Mouse (Mus musculus) adrenal gland, postnatal 25 days (tissue): ENCODE measurements around the gene Lhfp. TPM values are rescaled to one million over a fixed set of nuclear protein-coding genes. Genes with fewer than 3 reads are reported as not detected.
A peak's percentile ranks its signal among the peaks of the same experiment; 100 is the strongest.
"Not testable (repeated sequence)": the region's sequence is repeated elsewhere in the genome, so short reads cannot be mapped to it uniquely, and the experiment has no call there.

Experiments used
- DNase-seq: peaks from one replicate; pipeline ENCODE4 v3.0.0; 2021; ENCODE audit warnings: mixed read lengths
- total RNA-seq: library from RNA; stranded (reverse); gene quantifications from 2 replicates; pipeline ENCODE4 v1.2.3, GENCODE M21; 2021

Gene Lhfp
- total RNA-seq, 1 experiment from 2014 or later: 20.4 TPM

GRCm38 (mm10) chr3:53089921-53090320 lies 48.6 kb downstream of the Lhfp start:
- DNase-seq: no peak

- DNase-seq: no peak
Observed at GRCm38 (mm10) chr3:53100210-53100609, 58.9 kb downstream of the Lhfp start.

DNA sequence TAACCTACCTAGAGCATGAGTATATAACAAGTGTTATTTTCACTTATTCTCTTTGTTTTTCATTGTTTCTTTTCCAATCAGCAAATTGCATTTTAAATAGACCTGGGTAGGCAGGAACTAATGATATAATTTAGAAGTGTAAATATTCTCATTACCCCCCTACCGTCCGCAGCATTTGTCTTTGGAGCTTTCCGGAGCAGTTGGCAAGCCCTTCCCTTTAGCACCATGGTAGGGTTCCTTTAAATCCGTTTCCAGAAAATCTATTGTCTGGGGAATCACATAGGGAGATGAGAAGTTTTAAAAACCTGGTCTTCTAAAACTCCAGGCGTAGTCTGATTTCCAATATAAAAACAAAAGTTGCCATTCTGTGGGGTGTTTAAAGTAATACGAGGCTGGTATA lies 59.5 kb downstream of the Lhfp start:
- no peak for DNase-seq

DNA sequence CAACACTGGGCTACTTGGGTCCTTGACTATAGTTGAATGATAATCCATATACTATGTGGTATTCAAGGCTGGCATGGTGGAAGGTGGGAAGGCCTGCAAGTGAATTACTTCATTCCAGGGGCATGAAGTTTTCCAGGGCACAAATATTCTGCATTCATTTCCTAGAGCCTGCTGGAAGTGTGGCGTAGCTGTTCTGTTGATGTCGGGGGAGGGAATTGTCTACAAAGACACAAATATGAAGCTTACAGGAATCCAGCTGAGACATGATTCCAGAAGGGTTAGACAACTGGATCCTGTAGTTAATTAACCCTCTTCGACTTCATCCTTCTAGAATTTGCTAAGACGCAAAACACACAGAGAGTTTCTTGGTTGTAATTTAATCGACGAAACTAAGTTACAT lies 60.4 kb downstream of the Lhfp start:
- DNase-seq: no peak

GRCm38 (mm10) chr3:53102131-53102756 lies 60.9 kb downstream of the Lhfp start:
- DNase-seq: no peak

DNA sequence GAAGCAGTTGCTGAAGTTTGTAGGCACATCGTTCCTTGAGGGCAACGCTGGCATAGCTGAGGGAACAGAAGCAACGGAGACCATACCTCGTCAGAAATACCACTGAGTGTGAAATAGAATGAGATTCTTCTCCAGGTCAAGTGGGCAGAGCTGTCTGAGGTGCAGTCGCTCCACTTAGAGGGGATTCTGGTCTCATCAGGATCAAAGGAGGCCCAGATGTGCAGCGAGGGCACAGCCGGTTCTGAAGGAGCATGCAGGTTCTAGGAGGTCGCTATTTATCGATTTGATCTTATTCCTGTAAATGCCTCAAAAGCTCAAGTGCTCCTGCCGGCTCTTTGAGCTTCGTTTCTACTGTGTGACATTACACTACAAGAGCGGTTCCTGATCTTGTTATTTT lies 61.4 kb downstream of the Lhfp start:
- no peak for DNase-seq

DNA sequence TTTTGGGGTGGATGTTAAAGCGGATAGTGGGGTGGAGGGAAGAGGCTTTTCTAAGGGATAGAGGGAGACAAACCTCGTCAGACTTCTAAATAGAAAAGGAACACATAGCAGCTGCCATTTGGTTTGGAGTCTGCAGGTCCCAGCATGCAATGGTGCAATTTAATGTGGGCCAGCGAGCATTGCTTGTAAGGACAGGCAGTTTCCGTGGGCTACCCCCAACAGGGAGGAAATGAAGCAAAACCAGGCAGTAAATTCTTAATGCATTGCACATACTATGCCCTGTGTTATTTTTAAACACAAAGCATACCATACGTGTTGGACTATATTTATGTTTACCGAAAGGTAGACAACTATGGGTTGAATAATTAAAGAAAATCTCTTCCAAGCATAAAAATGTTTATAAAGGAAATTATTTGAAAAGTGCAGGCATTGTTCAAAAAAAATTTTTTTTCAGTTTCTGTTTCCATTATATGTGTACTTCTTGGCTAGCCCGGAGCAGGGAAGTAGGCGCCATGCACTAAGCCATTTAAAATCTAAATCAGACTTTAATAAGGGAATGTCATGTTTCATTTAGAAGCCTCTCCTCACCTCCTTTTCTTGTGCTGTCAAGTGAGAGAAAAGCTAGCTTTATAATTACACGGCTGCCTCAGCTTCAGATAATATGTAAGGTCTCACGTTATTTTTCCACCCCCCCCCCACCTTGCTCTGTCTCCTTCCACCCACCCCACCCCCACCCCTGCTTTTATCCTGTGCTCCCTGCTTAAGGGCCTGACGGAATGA lies 67.5 kb downstream of the Lhfp start:
- no peak for DNase-seq

GRCm38 (mm10) chr3:53109879-53110278 lies 68.6 kb downstream of the Lhfp start:
- no peak for DNase-seq

- no peak for DNase-seq
Observed at GRCm38 (mm10) chr3:53112048-53112447, 70.7 kb downstream of the Lhfp start.

DNA sequence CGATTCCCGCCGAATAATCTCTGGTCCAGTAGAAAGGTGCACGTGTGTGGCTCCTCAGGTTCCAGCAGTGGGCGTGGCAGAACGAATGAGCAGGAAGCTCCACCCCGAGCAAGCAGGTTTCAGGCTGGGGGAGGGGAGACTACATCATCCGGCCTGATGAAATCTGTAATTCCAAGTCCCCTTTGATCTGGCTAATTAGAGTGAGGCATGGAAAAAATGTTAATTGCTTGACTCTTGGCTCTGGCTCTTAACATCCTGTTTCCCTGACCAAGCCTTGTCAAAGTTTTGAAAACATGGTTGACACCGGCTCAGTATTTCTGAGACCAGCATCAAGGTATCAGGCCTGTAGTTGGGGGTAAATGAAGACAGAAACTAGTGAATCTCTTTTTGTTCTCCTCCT lies 77.4 kb downstream of the Lhfp start:
- DNase-seq: not testable (repeated sequence)

- DNase-seq: no peak
Observed at GRCm38 (mm10) chr3:53119978-53120377, 78.7 kb downstream of the Lhfp start.

- DNase-seq: no peak
Observed at GRCm38 (mm10) chr3:53125495-53125894, 84.2 kb downstream of the Lhfp start.

DNA sequence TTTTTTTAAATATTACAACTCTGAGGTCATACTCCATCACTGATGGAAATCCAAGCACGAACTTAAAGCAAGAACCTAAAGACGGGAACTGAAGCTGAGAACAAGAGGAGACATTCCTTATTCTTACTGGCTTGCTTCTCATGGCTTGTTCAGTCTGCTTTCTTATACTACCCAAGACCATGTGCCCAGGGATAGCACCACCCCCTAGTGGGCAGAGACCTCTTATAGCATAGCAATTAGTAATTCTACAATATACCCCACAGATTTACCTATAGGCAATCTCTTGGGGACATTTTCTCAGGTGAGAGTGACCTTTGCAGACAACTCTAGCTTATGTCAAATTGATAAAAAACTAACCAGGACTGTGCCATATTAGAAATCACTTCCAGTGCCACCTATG lies 97.5 kb downstream of the Lhfp start:
- no peak for DNase-seq

DNA sequence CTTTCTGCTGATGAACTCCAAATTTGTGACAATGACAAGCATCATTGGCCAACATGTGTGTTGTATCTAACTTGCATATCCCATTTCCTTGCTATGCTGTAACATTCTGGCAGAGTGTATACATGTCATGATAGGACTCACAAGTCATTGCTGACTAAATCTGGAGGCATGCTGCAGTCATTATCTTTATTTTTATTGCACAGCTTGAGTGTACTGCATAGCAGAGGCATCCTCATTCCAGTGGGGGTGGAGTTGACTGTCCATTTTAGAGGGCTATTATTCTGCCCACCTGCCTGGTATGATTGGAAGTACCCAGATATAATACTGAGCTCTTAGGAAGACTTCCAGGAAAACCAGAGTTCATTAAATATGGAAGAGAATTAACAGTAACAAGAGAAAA lies 97.9 kb downstream of the Lhfp start:
- DNase-seq: no peak

- no peak for DNase-seq
Observed at GRCm38 (mm10) chr3:53139642-53140041, 98.3 kb downstream of the Lhfp start.

DNA sequence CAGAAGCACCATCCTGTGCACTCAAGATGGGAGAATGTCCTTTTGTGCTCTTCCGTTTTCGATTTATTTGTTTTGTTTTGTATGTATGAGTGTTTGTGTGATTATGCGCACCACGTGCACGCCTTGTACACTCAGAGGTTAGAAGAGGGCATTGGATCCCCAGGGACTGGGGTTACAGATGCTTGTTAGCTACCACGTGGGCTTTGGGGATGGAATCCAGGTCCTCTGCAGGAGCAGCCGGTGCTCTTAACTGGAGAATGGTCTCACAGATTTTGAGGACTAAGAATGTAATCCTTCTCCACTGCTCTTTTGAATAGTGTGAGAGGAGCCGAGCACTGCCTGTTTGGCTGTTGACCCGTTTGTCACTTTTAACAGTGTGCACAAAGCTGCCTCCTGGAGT lies 101.2 kb downstream of the Lhfp start:
- peak; percentile 7 for DNase-seq

DNA sequence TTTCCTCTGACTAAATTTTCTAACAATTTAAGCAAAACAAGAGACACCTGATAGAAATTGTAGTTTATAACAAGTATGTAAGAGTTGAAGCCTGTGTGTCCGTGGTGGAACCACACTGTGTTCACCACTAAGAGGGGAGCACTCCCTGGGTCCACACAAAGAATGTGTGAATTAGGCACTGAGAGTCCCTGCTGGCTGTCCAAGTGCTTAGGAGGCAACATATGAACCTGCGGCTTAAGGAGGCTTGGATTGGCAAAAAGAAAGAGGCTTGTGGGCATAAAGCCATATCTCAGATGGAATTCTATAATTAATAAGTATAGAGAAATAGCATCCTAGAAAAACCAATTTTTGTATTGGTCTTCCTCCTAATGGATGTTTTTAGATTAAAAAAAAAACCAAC lies 104.2 kb downstream of the Lhfp start:
- no peak for DNase-seq

DNA sequence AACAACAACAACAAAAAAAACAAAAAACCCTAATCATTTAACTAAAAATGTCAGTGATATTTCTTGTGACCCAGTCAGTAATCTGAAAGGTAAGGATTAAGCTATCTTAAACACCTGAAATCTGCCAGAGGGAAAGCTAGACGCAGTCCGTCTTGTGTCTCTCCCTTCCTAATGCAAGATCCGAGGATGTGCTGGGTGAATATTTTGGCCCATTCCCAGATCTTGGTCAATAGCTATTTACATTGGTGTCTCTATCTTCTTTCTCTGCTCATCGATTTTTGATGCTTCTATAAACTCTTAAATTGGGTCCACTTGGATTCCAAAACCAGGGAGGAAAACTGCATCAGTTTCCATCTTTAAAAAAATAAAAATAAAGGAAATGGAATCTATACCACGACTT lies 104.6 kb downstream of the Lhfp start:
- DNase-seq: no peak

- no peak for DNase-seq
Observed at GRCm38 (mm10) chr3:53147001-53147400, 105.7 kb downstream of the Lhfp start.

- no peak for DNase-seq
Observed at GRCm38 (mm10) chr3:53148751-53149150, 107.4 kb downstream of the Lhfp start.

GRCm38 (mm10) chr3:53149625-53150320 lies 108.4 kb downstream of the Lhfp start:
- no peak for DNase-seq

GRCm38 (mm10) chr3:53151081-53151480 lies 109.8 kb downstream of the Lhfp start:
- DNase-seq: no peak

DNA sequence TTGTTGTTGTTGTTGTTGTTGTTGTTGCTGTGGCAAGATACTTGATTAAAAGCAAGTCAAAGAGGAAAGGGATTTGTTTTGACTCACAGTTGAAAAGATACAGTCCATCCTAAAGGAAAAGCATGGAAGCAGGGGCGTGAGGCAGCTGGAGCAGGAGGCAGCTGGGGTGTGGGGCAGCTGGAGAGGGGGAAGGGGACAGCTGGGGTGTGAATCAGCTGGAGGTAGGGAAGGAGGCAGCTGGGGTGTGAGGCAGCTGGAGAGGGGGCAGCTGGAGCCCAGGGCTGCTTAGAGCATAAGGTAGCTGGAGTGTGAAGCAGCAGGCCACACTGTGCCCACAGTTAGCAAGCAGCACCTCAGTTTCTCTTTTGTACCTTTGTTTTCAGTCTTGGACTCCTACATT lies 110.3 kb downstream of the Lhfp start:
- DNase-seq: no peak

- no peak for DNase-seq
Observed at GRCm38 (mm10) chr3:53161963-53162362, 120.6 kb downstream of the Lhfp start.
